Mouse (Mus musculus): ENCODE measurements at regions not wholly inside any gene's neighbourhood (a gene's known extent, or its start where the extent isn't known, plus 50 kb on each side); places are given as distances from the start of the nearest gene placed in this dataset.

GRCm38 (mm10) chr4:106083546-106083945 lies 232.5 kb upstream of the Usp24 start:
- H3K36me3 ChIP-seq (ENCODE audit: control insufficient read depth, insufficient read depth, low read length, poor library complexity, severe bottlenecking) = no peaks in the 10 kb centered on the region
- TF ChIP-seq MAFK (IDR thresholded peaks at IDR 0.05; ENCODE audit: insufficient read depth, low read depth, low read length) (no peak), ZNF384 (IDR thresholded peaks at IDR 0.05; ENCODE audit: low read depth, low read length) (no peak)
- no peaks in the 10 kb centered on the region for H3K9me3 ChIP-seq (ENCODE audit: control insufficient read depth, insufficient read depth, low read depth, low read length)
- H3K4me3 ChIP-seq (ENCODE audit: insufficient read depth in 1 of 2, low read depth in 1 of 2, low read length in 2 of 2, poor library complexity in 1 of 2, severe bottlenecking in 1 of 2) = no peak overlapping the region
- no peak overlapping the region for H3K9ac ChIP-seq (ENCODE audit: insufficient read depth, low read depth, low read length, poor library complexity, severe bottlenecking)
- no peak for DNase-seq (ENCODE audit: low read depth, low spot score)
- no peak overlapping the region for H3K27ac ChIP-seq (ENCODE audit: insufficient read depth, low read depth, low read length, poor library complexity, severe bottlenecking)
- H3K4me1 ChIP-seq (ENCODE audit: control insufficient read depth in 2 of 2, insufficient read depth in 2 of 2, low read length in 2 of 2, poor library complexity in 1 of 2) = no peaks in the 10 kb centered on the region
- in situ Hi-C loops (cut with MboI; ENCODE audit: low sequenced_read_pairs in 2 of 2, unreplicated experiment in 2 of 2) = no loop called here

GRCm38 (mm10) chr4:106091927-106092675 lies 223.9 kb upstream of the Usp24 start:
- Histone ChIP-seq H3K36me3 (ENCODE audit: control insufficient read depth, insufficient read depth, low read length, poor library complexity, severe bottlenecking) (no peaks in the 10 kb centered on the region), H3K9ac (ENCODE audit: insufficient read depth, low read depth, low read length, poor library complexity, severe bottlenecking) (no peak overlapping the region), H3K4me3 (ENCODE audit: insufficient read depth in 1 of 2, low read depth in 1 of 2, low read length in 2 of 2, poor library complexity in 1 of 2, severe bottlenecking in 1 of 2) (no peak overlapping the region), H3K27ac (ENCODE audit: insufficient read depth, low read depth, low read length, poor library complexity, severe bottlenecking) (no peak overlapping the region), H3K9me3 (ENCODE audit: control insufficient read depth, insufficient read depth, low read depth, low read length) (no peaks in the 10 kb centered on the region), H3K4me1 (ENCODE audit: control insufficient read depth in 2 of 2, insufficient read depth in 2 of 2, low read length in 2 of 2, poor library complexity in 1 of 2) (no peaks in the 10 kb centered on the region)
- no peak for DNase-seq (ENCODE audit: low read depth, low spot score)
- TF ChIP-seq HCFC1 (IDR thresholded peaks at IDR 0.05; ENCODE audit: borderline replicate concordance, insufficient read depth, low read length) = no peak
- no peak for TF ChIP-seq MAFK (IDR thresholded peaks at IDR 0.05; ENCODE audit: insufficient read depth, low read depth, low read length)
- no peak for TF ChIP-seq ZC3H11A (IDR thresholded peaks at IDR 0.05; ENCODE audit: borderline replicate concordance, low read depth, low read length)
- no peak for TF ChIP-seq ZNF384 (IDR thresholded peaks at IDR 0.05; ENCODE audit: low read depth, low read length)
- TF ChIP-seq CHD2 (IDR thresholded peaks at IDR 0.05; ENCODE audit: low read depth, low read length) = no peak
- in situ Hi-C loops (cut with MboI; ENCODE audit: low sequenced_read_pairs in 2 of 2, unreplicated experiment in 2 of 2) = no loop called here

GRCm38 (mm10) chr4:106092676-106093070 lies 223.3 kb upstream of the Usp24 start:
- H3K9ac ChIP-seq (ENCODE audit: insufficient read depth, low read depth, low read length, poor library complexity, severe bottlenecking) = no peak overlapping the region
- H3K9me3 ChIP-seq (ENCODE audit: control insufficient read depth, insufficient read depth, low read depth, low read length) = no peaks in the 10 kb centered on the region
- H3K36me3 ChIP-seq (ENCODE audit: control insufficient read depth, insufficient read depth, low read length, poor library complexity, severe bottlenecking) = no peaks in the 10 kb centered on the region
- no peaks in the 10 kb centered on the region for H3K4me1 ChIP-seq (ENCODE audit: control insufficient read depth in 2 of 2, insufficient read depth in 2 of 2, low read length in 2 of 2, poor library complexity in 1 of 2)
- H3K27ac ChIP-seq (ENCODE audit: insufficient read depth, low read depth, low read length, poor library complexity, severe bottlenecking) = no peak overlapping the region
- no peak for DNase-seq (ENCODE audit: low read depth, low spot score)
- TF ChIP-seq ZNF384 (IDR thresholded peaks at IDR 0.05; ENCODE audit: low read depth, low read length) (no peak), CHD2 (IDR thresholded peaks at IDR 0.05; ENCODE audit: low read depth, low read length) (no peak), MAFK (IDR thresholded peaks at IDR 0.05; ENCODE audit: insufficient read depth, low read depth, low read length) (no peak)
- H3K4me3 ChIP-seq (ENCODE audit: insufficient read depth in 1 of 2, low read depth in 1 of 2, low read length in 2 of 2, poor library complexity in 1 of 2, severe bottlenecking in 1 of 2) = no peak overlapping the region
- in situ Hi-C loops (cut with MboI; ENCODE audit: low sequenced_read_pairs in 2 of 2, unreplicated experiment in 2 of 2) = no loop called here

GRCm38 (mm10) chr4:106093252-106093651 lies 222.8 kb upstream of the Usp24 start:
- Histone ChIP-seq H3K4me1 (ENCODE audit: control insufficient read depth in 2 of 2, insufficient read depth in 2 of 2, low read length in 2 of 2, poor library complexity in 1 of 2) (no peaks in the 10 kb centered on the region), H3K9me3 (ENCODE audit: control insufficient read depth, insufficient read depth, low read depth, low read length) (no peaks in the 10 kb centered on the region), H3K4me3 (ENCODE audit: insufficient read depth in 1 of 2, low read depth in 1 of 2, low read length in 2 of 2, poor library complexity in 1 of 2, severe bottlenecking in 1 of 2) (no peak overlapping the region), H3K9ac (ENCODE audit: insufficient read depth, low read depth, low read length, poor library complexity, severe bottlenecking) (no peak overlapping the region), H3K36me3 (ENCODE audit: control insufficient read depth, insufficient read depth, low read length, poor library complexity, severe bottlenecking) (no peaks in the 10 kb centered on the region), H3K27ac (ENCODE audit: insufficient read depth, low read depth, low read length, poor library complexity, severe bottlenecking) (no peak overlapping the region)
- in situ Hi-C loops (cut with MboI; ENCODE audit: low sequenced_read_pairs in 2 of 2, unreplicated experiment in 2 of 2) = no loop called here
- TF ChIP-seq CHD2 (IDR thresholded peaks at IDR 0.05; ENCODE audit: low read depth, low read length) (no peak), ZC3H11A (IDR thresholded peaks at IDR 0.05; ENCODE audit: borderline replicate concordance, low read depth, low read length) (peak; percentile 57; the same call in 1 of the 2 replicates), HCFC1 (IDR thresholded peaks at IDR 0.05; ENCODE audit: borderline replicate concordance, insufficient read depth, low read length) (no peak)
- peak; percentile 29 for DNase-seq (ENCODE audit: low read depth, low spot score)

DNA sequence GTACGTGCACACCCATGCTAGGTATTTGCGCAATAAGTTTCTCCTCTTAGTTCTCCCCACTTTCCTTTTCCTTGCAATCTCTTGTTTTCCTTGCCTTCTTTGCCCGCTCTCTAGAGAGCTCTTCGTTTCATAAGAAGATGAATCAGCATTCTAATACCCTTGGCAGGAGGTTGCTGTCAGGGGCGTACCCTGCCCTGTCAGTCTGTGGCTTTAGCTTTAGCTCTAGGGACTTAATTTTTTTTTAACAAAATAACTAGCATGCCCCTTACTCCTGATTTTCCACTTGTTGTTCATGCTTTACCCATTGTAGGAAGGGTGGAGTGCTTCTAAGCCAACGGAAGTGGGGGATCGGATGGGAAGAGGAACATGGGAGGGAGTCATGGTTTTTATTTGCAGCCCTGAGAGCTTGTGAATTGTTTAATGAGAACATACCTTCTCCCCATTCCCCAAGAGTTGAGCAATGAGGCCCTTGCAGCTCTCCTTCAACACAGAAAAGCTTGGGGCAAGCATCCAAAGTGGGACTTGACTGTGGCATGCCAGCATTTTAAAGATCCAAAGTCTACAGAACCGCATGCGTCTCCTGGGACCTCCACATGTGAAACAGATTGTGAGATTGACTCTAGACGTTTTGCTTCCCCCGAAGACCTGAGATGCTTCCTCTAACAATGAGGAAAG lies 221.0 kb upstream of the Usp24 start:
- no peak for DNase-seq (ENCODE audit: low read depth, low spot score)
- TF ChIP-seq CHD2 (IDR thresholded peaks at IDR 0.05; ENCODE audit: low read depth, low read length) = no peak
- no peak for TF ChIP-seq ZC3H11A (IDR thresholded peaks at IDR 0.05; ENCODE audit: borderline replicate concordance, low read depth, low read length)
- no peak for TF ChIP-seq MAFK (IDR thresholded peaks at IDR 0.05; ENCODE audit: insufficient read depth, low read depth, low read length)
- no peak for TF ChIP-seq ZNF384 (IDR thresholded peaks at IDR 0.05; ENCODE audit: low read depth, low read length)
- TF ChIP-seq HCFC1 (IDR thresholded peaks at IDR 0.05; ENCODE audit: borderline replicate concordance, insufficient read depth, low read length) = no peak
- in situ Hi-C loops (cut with MboI; ENCODE audit: low sequenced_read_pairs in 2 of 2, unreplicated experiment in 2 of 2) = no loop called here
- Histone ChIP-seq H3K4me1 (ENCODE audit: control insufficient read depth in 2 of 2, insufficient read depth in 2 of 2, low read length in 2 of 2, poor library complexity in 1 of 2) (no peaks in the 10 kb centered on the region), H3K4me3 (ENCODE audit: insufficient read depth in 1 of 2, low read depth in 1 of 2, low read length in 2 of 2, poor library complexity in 1 of 2, severe bottlenecking in 1 of 2) (no peak overlapping the region), H3K36me3 (ENCODE audit: control insufficient read depth, insufficient read depth, low read length, poor library complexity, severe bottlenecking) (no peaks in the 10 kb centered on the region), H3K9ac (ENCODE audit: insufficient read depth, low read depth, low read length, poor library complexity, severe bottlenecking) (no peak overlapping the region), H3K27ac (ENCODE audit: insufficient read depth, low read depth, low read length, poor library complexity, severe bottlenecking) (no peak overlapping the region), H3K9me3 (ENCODE audit: control insufficient read depth, insufficient read depth, low read depth, low read length) (no peaks in the 10 kb centered on the region)
